Mouse (Mus musculus) gastrocnemius, postnatal 25 days (tissue): ENCODE data around the gene Gm20547. TPM values are rescaled to one million over a fixed set of nuclear protein-coding genes. Genes with fewer than 3 reads are reported as not detected.

Experiments
- microRNA-seq, 2 experiments: library from miRNA; unstranded; fragments of <30 nt; microRNA quantifications; one replicate each; pipeline ENCODE4 v1.2.0; 2021; ENCODE audit warnings: borderline replicate concordance in 2 of 2
- total RNA-seq, 2 experiments: library from RNA; stranded (reverse); gene quantifications; 1 replicate in 1 of 2; 2 replicates in 1 of 2; pipeline ENCODE4 v1.2.3; 2021

The Gm20547 gene
- total RNA-seq, 2 experiments from 2014 or later: not detected

Small RNA genes within 50 kb of the gene (microRNA-seq; reads per million reads assigned to microRNA genes)
- 0 reads per million in 2 experiments for gene Mir6970
- gene Mir6971: 0.74 to 1.3 reads per million in 2 experiments
- 0 reads per million in 2 experiments for gene Mir6972

Other genes starting within 250 kb of the Gm20547 start
- 1 to 10 TPM; 5.9 to 7.0 TPM for gene Fkbpl, start 237.3 kb downstream of the Gm20547 start, total RNA-seq
- 1 to 10 TPM; 7.1 to 7.2 TPM for gene Atf6b, start 234.9 kb downstream of the Gm20547 start, total RNA-seq
- gene Tnxb, start 211.5 kb downstream of the Gm20547 start, total RNA-seq: 10 to 100 TPM; 38.3 to 50.5 TPM
- 10 to 100 TPM in 1 of 2 experiments, 1 to 10 TPM in 1; 1.1 to 22.1 TPM for gene C4b, start 138.2 kb downstream of the Gm20547 start, total RNA-seq
- under 1 TPM in 1 of 2 experiments, not detected in 1; 0.16 TPM for gene Cyp21a1, start 77.5 kb downstream of the Gm20547 start, total RNA-seq
- 1 to 10 TPM; 7.0 to 7.2 TPM for gene Stk19, start 45.1 kb downstream of the Gm20547 start, total RNA-seq
- 10 to 100 TPM in 1 of 2 experiments, 1 to 10 TPM in 1; 7.6 to 10.5 TPM for gene Dxo, start 45.0 kb downstream of the Gm20547 start, total RNA-seq
- 10 to 100 TPM; 18.0 to 18.9 TPM for gene Skiv2l, start 31.8 kb downstream of the Gm20547 start, total RNA-seq
- 1 to 10 TPM; 7.7 to 8.9 TPM for gene Nelfe, start 31.7 kb downstream of the Gm20547 start, total RNA-seq
- 1 to 10 TPM in 1 of 2 experiments, under 1 TPM in 1; 0.95 to 8.2 TPM for gene Cfb, start 19.5 kb downstream of the Gm20547 start, total RNA-seq
- gene Zbtb12, start 2.6 kb downstream of the Gm20547 start, total RNA-seq: 1 to 10 TPM; 5.0 to 5.2 TPM
- 1 to 10 TPM; 2.6 to 2.9 TPM for gene C2, start 16.2 kb upstream of the Gm20547 start, total RNA-seq
- 10 to 100 TPM; 25.5 to 26.4 TPM for gene Ehmt2, start 16.4 kb upstream of the Gm20547 start, total RNA-seq
- gene Slc44a4, start 32.4 kb upstream of the Gm20547 start, total RNA-seq: not detected
- gene Neu1, start 49.2 kb upstream of the Gm20547 start, total RNA-seq: 1 to 10 TPM; 8.5 to 9.3 TPM
- 1 to 10 TPM; 4.4 to 6.7 TPM for gene Hspa1b, start 77.2 kb upstream of the Gm20547 start, total RNA-seq
- not detected for gene Gm20481, start 87.9 kb upstream of the Gm20547 start, total RNA-seq
- 1 to 10 TPM; 5.9 to 8.1 TPM for gene Hspa1a, start 90.1 kb upstream of the Gm20547 start, total RNA-seq
- gene Hspa1l, start 90.7 kb upstream of the Gm20547 start, total RNA-seq: 10 to 100 TPM; 21.5 to 31.8 TPM
- 10 to 100 TPM; 15.0 to 15.4 TPM for gene Lsm2, start 99.8 kb upstream of the Gm20547 start, total RNA-seq
- gene Vars, start 118.9 kb upstream of the Gm20547 start, total RNA-seq: 10 to 100 TPM; 29.4 to 31.2 TPM
- gene Vwa7, start 134.5 kb upstream of the Gm20547 start, total RNA-seq: 1 to 10 TPM; 9.0 to 9.6 TPM
- under 1 TPM in 1 of 2 experiments, not detected in 1; 0.31 TPM for gene Sapcd1, start 146.0 kb upstream of the Gm20547 start, total RNA-seq
- gene Msh5, start 164.7 kb upstream of the Gm20547 start, total RNA-seq: under 1 TPM; 0.67 to 0.72 TPM
- 10 to 100 TPM; 12.4 to 18.6 TPM for gene Clic1, start 167.9 kb upstream of the Gm20547 start, total RNA-seq
- 10 to 100 TPM; 11.1 to 13.3 TPM for gene Ddah2, start 177.0 kb upstream of the Gm20547 start, total RNA-seq
- gene Ly6g6c, start 183.3 kb upstream of the Gm20547 start, total RNA-seq: not detected
- not detected for gene Mpig6b, start 184.1 kb upstream of the Gm20547 start, total RNA-seq
- gene Ly6g6e, start 194.9 kb upstream of the Gm20547 start, total RNA-seq: not detected
- under 1 TPM; 0.51 to 0.72 TPM for gene Ly6g6d, start 196.0 kb upstream of the Gm20547 start, total RNA-seq
- not detected for gene Ly6g6f, start 203.6 kb upstream of the Gm20547 start, total RNA-seq
- gene Abhd16a, start 207.2 kb upstream of the Gm20547 start, total RNA-seq: 10 to 100 TPM; 61.9 to 62.4 TPM
- not detected for gene Ly6g5c, start 226.2 kb upstream of the Gm20547 start, total RNA-seq
- not detected for gene Ly6g5b, start 233.4 kb upstream of the Gm20547 start, total RNA-seq
- gene Gpank1, start 239.4 kb upstream of the Gm20547 start, total RNA-seq: 1 to 10 TPM; 7.1 to 8.4 TPM
- gene Csnk2b, start 240.0 kb upstream of the Gm20547 start, total RNA-seq: 100 to 1,000 TPM; 149 to 158 TPM
- 10 to 100 TPM; 19.5 to 22.6 TPM for gene D17H6S53E, start 244.3 kb upstream of the Gm20547 start, total RNA-seq